Mouse (Mus musculus): Measurements from ENCODE around the gene Kctd18. TPM values are rescaled to one million over a fixed set of nuclear protein-coding genes. Genes with fewer than 3 reads are reported as not detected.
"Not testable (repeated sequence)": the region's sequence is repeated elsewhere in the genome, so short reads cannot be mapped to it uniquely, and the experiment has no call there.

Kctd18 gene
- total RNA-seq (2021): 10 to 100 TPM; 10.6 to 16.3 TPM
- long read RNA-seq, experiment 1, full-length matches to known transcripts: 4 of 19 reads
- long read RNA-seq, experiment 1, partial matches to known transcripts: 1 of 19 reads
- long read RNA-seq, experiment 1, other reads (novel, unspliced or antisense): 14 of 19 reads
- long read RNA-seq, experiment 2, full-length matches to known transcripts: 6 of 27 reads
- long read RNA-seq, experiment 2, partial matches to known transcripts: 1 of 27 reads
- long read RNA-seq, experiment 2, other reads (novel, unspliced or antisense): 20 of 27 reads

GRCm38 (mm10) chr1:58018856-58019255 is at the start of gene Kctd18:
Kctd18 (minus strand) TSS chr1:58018956.
- DNase-seq (ENCODE audit: low spot score in 2 of 2): no peak

- DNase-seq (ENCODE audit: low spot score in 2 of 2): no peak
Observed at GRCm38 (mm10) chr1:58065606-58066005, 46.9 kb upstream of the Kctd18 start.

GRCm38 (mm10) chr1:58065151-58065550 is 46.4 kb upstream of the Kctd18 start:
- DNase-seq (ENCODE audit: low spot score in 2 of 2): no peak

GRCm38 (mm10) chr1:58062131-58062530 is 43.4 kb upstream of the Kctd18 start:
- no peak for DNase-seq (ENCODE audit: low spot score in 2 of 2)

- no peak for DNase-seq (ENCODE audit: low spot score in 2 of 2)
Observed at GRCm38 (mm10) chr1:58058846-58059245, 40.1 kb upstream of the Kctd18 start.

GRCm38 (mm10) chr1:58056939-58057338 is 38.2 kb upstream of the Kctd18 start:
- no peak for DNase-seq (ENCODE audit: low spot score in 2 of 2)

- DNase-seq (ENCODE audit: low spot score in 2 of 2): no peak
Observed at GRCm38 (mm10) chr1:58056074-58056807, 37.5 kb upstream of the Kctd18 start.

- DNase-seq (ENCODE audit: low spot score in 2 of 2): no peak
Observed at GRCm38 (mm10) chr1:58055598-58055997, 36.8 kb upstream of the Kctd18 start.

GRCm38 (mm10) chr1:58049126-58049525 is 30.4 kb upstream of the Kctd18 start:
- DNase-seq (ENCODE audit: low spot score in 2 of 2): no peak

GRCm38 (mm10) chr1:58046721-58047290 is 28.1 kb upstream of the Kctd18 start:
- DNase-seq (ENCODE audit: low spot score in 2 of 2): no peak

- no peak for DNase-seq (ENCODE audit: low spot score in 2 of 2)
Observed at GRCm38 (mm10) chr1:58045546-58045945, 26.8 kb upstream of the Kctd18 start.

- DNase-seq (ENCODE audit: low spot score in 2 of 2): no peak
Observed at GRCm38 (mm10) chr1:58045076-58045475, 26.3 kb upstream of the Kctd18 start.

- not testable (repeated sequence) for DNase-seq (ENCODE audit: low spot score in 2 of 2)
Observed at GRCm38 (mm10) chr1:58037306-58037705, 18.6 kb upstream of the Kctd18 start.

GRCm38 (mm10) chr1:58031160-58031769 is 12.5 kb upstream of the Kctd18 start:
- DNase-seq (ENCODE audit: low spot score in 2 of 2): peak; percentile 30 to 55

- peak; percentile 28 to 72 for DNase-seq (ENCODE audit: low spot score in 2 of 2)
Observed at GRCm38 (mm10) chr1:58030156-58030871, 11.6 kb upstream of the Kctd18 start.

- peak; percentile 29 to 65 for DNase-seq (ENCODE audit: low spot score in 2 of 2)
Observed at GRCm38 (mm10) chr1:58029636-58030117, 10.9 kb upstream of the Kctd18 start, which contains the start of gene Aox1. Aox1 (plus strand) TSS chr1:58029931.

- no peak for DNase-seq (ENCODE audit: low spot score in 2 of 2)
Observed at GRCm38 (mm10) chr1:58027707-58028106, 9.0 kb upstream of the Kctd18 start.

- not testable (repeated sequence) for DNase-seq (ENCODE audit: low spot score in 2 of 2)
Observed at GRCm38 (mm10) chr1:58006388-58006787, 12.4 kb downstream of the Kctd18 start.

- no peak for DNase-seq (ENCODE audit: low spot score in 2 of 2)
Observed at GRCm38 (mm10) chr1:57998146-57998545, 20.6 kb downstream of the Kctd18 start.

- no peak for DNase-seq (ENCODE audit: low spot score in 2 of 2)
Observed at GRCm38 (mm10) chr1:57996133-57996615, 22.6 kb downstream of the Kctd18 start.
